Mouse (Mus musculus) cerebellum, postnatal 25 days (tissue): ENCODE data around the gene Rpgrip1.
A peak's percentile ranks its signal among the peaks of the same experiment; 100 is the strongest.

ENCODE experiments used
- DNase-seq, 2 experiments: peaks; one replicate each; pipeline ENCODE4 v3.0.0; 2021; ENCODE audit warnings: mixed read lengths in 2 of 2

Gene Rpgrip1

GRCm38 (mm10) chr14:52118823-52119608 is 8.5 kb downstream of the Rpgrip1 start:
- peak; percentile 75 to 80 for DNase-seq

- no peak for DNase-seq
Measured at GRCm38 (mm10) chr14:52120169-52120568, 9.7 kb downstream of the Rpgrip1 start.

DNA sequence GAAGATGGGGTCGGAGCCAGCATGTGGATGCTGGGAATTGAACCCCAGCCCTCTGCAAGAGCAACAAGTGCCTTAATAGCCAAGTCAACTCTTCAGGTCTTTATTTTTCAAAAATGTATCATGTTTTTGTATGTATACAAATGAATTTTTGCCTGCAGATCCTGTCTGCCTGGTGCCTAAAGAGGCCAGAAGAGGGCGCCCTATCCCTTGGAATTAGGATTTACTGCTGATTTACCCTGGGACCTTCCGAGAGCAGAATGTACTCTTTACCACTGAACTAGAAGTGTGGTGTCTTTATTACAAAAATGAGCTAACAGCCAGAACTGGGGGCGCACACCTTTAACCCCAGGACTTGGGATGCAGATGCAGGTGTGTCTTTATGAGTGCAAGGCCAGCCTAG is 13.4 kb downstream of the Rpgrip1 start:
- peak; percentile 75 to 85 for DNase-seq

GRCm38 (mm10) chr14:52124636-52125035 is 14.1 kb downstream of the Rpgrip1 start:
- no peak for DNase-seq

DNA sequence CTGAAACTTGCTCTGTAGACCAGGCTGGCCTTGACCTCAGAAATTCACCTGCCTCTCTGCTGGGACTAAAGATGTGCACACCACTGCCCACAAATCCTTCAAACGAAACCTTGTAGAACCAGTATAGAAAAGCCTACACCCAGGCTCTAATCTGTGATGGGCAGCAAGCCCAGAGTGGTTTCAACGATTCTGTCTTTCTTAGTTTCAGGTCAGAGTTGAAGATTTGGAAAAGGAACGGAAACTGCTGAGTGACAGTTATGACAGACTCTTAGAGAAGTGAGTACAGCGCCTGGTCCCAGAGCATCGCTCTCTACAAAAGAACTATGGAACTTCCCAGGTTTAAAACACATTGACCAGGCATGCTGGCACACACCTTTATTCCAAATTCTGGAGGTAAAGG is 23.1 kb downstream of the Rpgrip1 start:
- DNase-seq: no peak

- no peak for DNase-seq
Measured at GRCm38 (mm10) chr14:52140577-52141444, 30.3 kb downstream of the Rpgrip1 start.

DNA sequence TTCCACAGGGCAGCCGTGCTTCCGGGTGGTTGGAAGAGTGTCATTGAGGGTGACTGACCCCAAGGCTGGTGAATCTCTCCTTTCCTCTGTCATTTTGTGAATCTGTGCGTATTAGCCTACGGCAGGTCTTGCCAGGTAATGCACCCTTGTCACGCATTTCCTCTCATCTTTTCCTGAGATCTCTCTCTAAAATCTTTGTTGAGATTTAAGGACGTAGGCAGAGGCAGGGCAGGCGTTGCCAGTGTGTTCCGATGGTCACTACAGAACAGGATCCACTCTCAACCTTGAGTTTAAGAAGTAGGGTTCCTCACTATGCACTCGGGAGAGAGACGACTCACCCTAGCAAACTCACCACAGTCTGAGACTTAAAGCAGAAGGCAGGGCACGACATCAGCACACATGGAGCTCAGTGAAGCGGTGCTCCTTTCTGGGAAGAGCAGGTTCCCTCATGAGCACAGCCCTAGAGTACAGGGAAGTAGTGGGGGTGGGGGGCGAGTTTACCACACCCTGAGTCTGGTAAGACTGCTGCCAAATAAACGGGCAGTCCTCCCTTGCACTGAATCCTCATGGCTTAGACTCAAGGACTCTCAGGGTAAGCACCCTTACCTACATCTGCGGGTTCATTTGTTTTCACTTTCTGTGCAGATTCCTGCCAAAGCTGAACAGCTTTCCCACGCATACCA is 31.1 kb downstream of the Rpgrip1 start:
- DNase-seq: no peak

GRCm38 (mm10) chr14:52144165-52144564 is 33.7 kb downstream of the Rpgrip1 start:
- DNase-seq: no peak

DNA sequence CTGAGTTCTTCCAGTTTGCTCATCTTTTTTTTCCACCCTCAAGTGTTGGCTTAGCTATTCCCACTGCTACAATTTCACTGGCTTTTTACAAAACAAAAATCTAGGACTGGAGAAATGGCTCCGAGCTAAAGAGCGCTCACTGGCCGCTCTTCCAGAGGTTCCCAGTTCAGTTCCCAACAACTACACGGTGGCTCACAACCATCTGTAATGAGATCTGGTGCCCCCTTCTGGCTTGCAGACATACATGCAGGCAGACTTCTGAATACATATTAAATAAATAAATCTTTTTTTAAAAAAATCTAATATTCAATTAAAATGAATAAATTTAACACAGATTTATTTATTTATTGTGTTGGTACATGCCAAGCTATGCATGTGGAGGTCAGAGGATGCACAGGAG is 36.0 kb downstream of the Rpgrip1 start:
- DNase-seq: peak in 1 of 2 experiments; percentile 22

- no peak for DNase-seq
Measured at GRCm38 (mm10) chr14:52149888-52150287, 39.4 kb downstream of the Rpgrip1 start.

- DNase-seq: no peak
Measured at GRCm38 (mm10) chr14:52152179-52152578, 41.7 kb downstream of the Rpgrip1 start.

GRCm38 (mm10) chr14:52152613-52153012 is 42.1 kb downstream of the Rpgrip1 start:
- no peak for DNase-seq

DNA sequence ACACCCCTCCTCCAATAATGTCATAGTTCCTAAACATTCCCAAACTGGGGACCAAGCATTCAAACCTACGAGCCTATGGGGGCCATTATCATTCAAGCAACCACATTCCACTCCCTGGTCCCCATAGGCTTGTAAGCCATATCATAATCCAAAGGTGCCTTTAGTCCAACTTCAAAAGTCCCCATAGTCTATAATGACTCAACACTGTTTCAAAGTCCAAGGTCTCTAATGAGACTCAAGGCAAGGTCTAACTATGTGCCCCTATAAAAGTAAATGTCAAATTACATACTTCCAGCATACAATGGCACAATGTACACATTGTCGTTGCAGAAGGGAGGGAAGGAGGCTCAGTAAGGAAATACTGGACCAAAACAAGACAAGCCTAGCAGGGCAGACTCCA is 44.5 kb downstream of the Rpgrip1 start:
- DNase-seq: no peak

- no peak for DNase-seq
Measured at GRCm38 (mm10) chr14:52160911-52161310, 50.4 kb downstream of the Rpgrip1 start.

- DNase-seq: no peak
Measured at GRCm38 (mm10) chr14:52166571-52166970, 56.1 kb downstream of the Rpgrip1 start.

GRCm38 (mm10) chr14:52188788-52189187 is 78.3 kb downstream of the Rpgrip1 start:
- no peak for DNase-seq

- DNase-seq: no peak
Measured at GRCm38 (mm10) chr14:52189519-52189918, 79.0 kb downstream of the Rpgrip1 start.

DNA sequence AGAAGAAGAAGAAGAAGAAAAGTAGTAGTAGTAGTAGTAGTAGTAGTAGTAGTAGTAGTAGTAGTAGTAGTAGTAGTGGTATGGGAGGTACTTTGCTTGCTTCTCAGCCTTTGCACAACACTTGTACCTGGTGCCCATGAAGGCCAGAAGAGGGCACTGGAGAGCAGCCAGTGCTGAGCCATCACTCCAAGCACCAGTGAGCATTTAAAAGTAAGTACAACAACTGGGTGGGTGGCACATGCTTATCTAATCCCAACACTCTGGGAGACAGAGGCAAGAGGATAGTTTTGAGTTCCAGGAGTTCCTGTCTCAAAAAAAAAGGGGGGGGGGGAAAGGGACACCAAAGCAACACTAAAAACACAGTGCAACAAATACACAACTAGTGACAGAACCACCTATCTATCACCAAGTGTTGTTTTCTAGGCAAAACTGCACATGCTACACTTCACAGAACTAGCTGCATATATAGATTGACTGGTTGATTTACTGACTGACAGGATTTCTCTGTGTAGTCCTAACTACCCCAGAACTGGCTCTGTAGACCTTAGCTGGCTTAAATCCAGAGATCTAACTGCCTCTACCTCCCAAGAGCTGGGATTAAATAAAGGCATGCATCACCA is 80.3 kb downstream of the Rpgrip1 start:
- DNase-seq: peak; percentile 41 to 62

GRCm38 (mm10) chr14:52195691-52196090 is 85.2 kb downstream of the Rpgrip1 start:
- peak; percentile 55 to 70 for DNase-seq

- no peak for DNase-seq
Measured at GRCm38 (mm10) chr14:52196230-52197155, 86.0 kb downstream of the Rpgrip1 start.

- peak; percentile 88 to 89 for DNase-seq
Measured at GRCm38 (mm10) chr14:52197156-52197878, 86.8 kb downstream of the Rpgrip1 start, which contains the start of gene Supt16. Gene Supt16, minus strand, starts transcription at chr14:52197416.
